Mouse (Mus musculus) Muller cell, postnatal 12 days (primary cell): ENCODE results near the gene Nab1.
"Not testable (repeated sequence)": the region's sequence is repeated elsewhere in the genome, so short reads cannot be mapped to it uniquely, and the experiment has no call there.

Experiments
- DNase-seq: peaks from one replicate; pipeline ENCODE4 v3.0.0-alpha.2; 2015; ENCODE audit errors: inconsistent ontology term

Gene Nab1

DNA sequence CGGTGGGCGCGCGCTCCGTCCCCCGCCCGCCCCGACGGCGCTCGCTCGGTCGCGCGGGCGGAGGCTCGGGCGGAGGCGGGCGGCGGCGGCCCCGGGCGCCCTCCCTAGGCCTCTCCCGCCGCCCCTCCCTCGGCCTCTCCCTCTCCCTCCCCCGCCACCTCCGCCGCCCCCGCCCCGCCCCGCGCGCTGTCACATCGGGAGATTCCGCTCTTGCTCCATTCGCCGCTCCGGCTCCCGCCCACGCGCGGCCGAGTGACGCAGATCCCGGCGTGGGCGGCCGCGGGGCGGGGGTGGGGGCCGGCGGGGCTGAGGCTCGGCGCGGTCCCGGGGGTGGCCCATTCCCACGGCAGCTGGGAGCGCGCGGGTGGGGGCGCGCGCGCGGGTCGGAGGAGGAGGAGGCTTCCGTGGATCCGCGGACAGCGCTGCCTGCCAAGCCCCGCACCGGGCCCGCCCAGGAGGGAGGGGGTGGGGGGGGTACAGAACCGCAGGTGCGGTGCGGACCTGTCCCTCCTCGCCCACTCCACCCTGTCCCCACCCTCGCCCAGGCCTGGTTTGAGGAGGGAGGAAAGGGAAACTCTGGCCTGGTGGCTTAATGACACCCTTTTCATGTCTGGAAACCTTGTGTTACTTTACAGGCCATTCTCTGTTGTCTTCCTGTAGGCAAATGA, at the start of gene Nab1:
TSS of gene Nab1 (minus strand) at position 366 of the 668 bp plus-strand sequence.
- peak; percentile 93 for DNase-seq

DNA sequence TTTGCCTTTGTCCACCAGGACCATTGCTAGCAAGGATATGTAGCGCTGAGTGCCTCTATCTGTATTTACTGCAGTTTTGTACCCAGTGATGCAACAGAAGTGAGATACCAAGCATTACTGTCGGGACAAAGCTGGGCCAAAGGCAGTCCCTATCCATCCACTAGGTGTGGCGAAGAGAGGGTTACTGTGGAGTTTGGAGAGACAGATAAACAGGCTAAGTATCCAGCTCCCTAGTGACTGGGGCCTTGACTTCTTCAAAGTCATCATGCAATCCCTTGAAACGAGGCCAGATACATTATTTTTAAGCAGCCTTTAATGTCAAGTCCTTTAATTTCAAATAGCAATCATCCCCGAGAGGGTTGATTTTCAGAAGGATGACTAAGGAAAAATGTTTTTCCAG, 47.0 kb upstream of the Nab1 start:
- DNase-seq = no peak

DNA sequence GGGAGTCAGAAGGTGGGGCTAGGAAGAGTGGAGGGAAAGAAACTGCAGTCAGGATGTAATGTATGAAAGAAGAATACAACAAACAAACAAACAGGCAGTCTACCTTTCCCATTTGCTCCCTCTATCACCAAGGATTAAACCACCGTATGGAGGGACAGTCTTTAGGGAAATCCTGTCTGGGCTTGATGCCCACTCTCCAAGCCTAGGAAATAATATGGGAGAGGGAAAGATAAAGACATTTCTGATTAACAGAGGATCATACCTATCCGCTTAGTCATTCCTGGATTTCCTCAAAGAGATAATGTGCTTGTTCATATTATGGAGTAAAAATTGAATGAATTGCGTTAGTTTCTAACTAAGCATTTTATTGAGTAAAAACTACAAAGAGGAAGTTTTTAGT, 46.3 kb upstream of the Nab1 start:
- DNase-seq = no peak

DNA sequence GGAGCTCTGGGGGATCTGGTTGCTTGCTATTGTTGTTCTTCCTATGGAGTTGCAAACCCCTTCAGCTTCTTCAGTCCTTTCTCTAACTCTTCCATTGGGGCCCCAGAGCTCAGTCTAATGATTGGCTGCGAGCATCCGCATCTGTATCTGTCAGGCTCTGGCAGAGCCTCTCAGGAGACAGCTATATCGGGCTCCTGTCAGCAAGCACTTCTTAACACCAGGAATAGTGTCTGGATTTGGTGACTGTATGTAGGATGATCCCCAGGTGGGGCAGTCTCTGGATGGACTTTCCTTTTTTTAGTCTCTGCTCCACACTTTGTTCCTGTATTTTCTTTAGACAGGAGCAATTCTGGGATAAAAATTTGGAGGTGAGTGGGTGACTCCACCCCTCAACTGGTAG, 39.6 kb upstream of the Nab1 start:
- DNase-seq = not testable (repeated sequence)

DNA sequence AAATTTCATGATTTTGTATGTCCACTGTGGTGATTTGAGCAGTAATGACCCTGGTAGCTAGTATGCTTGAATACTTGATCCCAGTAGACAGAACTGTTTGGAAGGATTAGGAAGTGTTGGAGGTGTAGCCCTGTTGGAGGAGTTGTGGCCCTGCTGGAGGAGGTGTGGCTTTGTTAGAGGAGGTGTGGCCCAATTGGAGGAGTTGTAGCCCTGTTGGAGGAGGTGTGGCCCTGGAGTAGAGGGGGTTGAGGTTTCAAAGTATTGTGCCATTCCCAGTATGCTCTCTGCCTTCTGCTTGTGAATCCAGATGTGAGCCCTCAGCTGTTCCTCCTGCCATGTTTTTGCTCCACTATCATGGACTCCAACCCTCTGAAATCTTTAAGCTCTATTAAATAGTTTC, 29.5 kb upstream of the Nab1 start:
- no peak for DNase-seq

DNA sequence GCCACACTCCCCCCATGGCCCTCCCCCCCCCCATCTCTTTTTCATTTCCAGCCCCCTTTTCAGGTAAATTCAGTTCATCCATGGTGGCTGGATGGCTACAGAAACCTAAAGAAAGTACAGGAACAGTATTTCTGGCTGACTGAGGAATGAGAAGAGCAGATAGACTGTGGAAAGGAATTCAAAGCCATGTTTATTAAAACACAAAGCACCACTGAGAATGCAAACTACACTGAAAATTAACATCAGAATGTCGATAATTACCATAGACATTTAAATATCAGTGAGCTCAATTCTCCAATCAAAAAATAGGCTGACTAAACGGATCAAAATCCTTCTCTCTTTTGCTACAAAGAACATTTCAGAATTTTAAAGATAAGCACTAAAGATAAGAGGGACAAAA, 27.2 kb upstream of the Nab1 start:
- no peak for DNase-seq

DNA sequence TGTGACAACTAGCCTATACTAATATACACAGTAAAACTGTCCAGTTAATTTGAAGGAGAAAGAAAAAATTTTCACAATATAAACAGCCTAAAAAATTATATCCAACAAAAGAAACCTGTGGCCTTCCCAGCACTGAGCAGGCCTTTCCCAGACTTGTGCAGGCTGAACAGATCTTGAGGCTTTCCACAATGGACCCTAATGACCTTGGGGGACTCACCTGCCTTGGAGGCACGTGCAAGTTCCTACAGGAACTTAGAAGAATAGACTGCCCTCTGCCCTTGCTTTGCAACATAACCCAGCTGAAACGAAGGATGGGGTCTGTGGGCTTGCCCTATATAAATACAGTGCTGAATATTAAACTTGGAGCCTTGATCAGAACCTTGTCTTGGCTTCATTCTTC, 26.8 kb upstream of the Nab1 start:
- DNase-seq = no peak

DNA sequence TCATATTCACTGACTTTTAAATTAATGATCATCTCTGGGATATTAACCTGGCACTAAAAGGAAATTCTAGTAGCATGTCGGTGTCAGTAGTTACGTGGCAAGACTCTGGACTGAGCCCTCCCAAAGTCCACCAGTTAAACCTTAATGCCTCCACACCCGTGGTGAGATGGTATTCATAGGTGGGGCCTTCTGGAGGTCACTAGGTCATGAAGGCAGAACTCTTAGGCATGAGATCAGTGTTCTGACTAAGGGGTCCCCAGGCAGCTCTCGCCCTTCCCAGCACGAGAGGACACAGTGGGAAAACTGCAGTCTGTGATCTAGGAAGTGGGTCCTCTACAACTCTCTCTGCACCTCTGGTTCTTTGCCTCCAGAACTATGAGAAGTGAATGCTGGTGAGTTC, 24.2 kb upstream of the Nab1 start:
- DNase-seq = no peak

DNA sequence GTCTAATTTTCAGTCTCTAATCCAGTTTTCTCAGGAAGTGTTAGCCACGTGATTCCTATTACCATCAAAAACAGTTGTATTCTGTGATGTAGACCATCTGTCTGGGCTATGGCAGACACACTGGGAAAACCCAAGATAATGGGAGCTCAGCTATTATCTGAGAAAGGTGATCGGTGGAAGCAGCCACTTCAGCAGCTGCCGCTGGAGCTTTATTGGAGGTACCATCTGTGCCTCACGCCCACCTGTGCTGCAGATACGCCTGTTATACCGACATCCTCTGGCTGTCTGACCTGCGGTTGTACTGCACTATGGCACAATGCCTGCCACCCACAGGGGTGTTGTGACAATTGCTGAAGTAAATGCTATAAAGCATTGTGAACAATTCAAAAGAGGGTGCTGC, 23.7 kb upstream of the Nab1 start:
- no peak for DNase-seq

DNA sequence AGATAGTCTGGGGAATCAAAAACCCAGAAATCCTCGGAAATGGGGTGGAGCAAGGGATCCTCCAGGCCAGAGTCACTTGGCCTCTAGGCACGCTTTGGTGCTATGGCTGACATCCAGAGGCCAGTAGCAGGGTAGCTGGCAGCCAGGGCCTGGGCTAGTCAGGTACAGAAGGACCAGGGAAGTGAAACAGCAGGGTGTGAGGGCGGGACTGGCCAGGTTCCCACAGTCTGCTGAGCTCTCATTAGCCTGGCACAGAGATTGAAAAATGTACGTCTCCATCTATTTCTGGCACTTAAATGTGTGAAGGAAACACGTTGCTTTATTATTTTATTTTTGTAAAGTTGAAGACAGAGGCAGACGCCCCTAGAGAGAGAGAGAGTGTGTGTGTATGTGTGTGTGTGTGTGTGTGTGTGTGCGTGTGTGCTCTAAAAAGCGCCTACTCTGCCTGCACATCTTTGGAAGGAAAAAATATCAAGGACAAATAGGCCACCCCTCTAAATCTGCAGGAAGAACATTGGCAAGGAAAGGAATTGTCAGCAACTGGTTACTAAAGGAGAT, 21.0 kb upstream of the Nab1 start:
- no peak for DNase-seq

DNA sequence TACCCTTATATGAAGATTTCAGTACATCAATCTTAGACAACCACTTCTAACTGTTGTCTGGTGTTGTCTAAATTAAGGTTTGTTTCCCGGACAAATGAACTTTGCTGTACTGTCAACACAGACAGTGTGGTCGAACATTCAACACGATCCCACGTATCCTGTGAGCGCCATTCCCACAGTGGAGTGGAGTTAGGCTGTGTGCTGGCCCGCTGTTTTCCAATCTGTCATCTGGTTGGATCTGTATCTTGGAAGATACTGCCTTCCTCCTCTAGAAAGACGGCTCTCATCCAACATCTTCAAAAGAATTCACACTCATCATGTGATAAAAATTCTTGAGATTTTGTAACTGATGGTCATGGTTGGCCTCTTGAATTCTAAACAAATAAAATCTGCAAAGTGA, 19.7 kb upstream of the Nab1 start:
- no peak for DNase-seq

DNA sequence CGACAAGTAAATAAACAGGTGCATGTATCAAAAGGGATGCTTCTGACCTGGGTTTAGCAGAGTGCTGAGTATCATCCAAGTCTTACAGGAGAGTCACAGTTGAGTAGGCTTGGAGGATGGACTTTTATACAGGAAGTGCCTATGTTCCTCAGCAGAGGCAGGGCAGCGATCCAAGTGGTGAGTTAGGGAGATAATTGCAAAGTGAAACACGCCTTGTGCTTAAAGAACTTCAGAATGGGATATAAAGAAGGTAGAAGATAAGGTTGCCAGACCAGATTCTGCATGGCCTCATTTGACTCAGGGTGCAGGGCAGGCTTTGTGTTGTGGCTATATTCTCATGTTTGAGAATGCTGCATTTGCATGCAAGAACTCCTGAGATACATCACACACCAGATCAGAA, 14.8 kb upstream of the Nab1 start:
- no peak for DNase-seq

DNA sequence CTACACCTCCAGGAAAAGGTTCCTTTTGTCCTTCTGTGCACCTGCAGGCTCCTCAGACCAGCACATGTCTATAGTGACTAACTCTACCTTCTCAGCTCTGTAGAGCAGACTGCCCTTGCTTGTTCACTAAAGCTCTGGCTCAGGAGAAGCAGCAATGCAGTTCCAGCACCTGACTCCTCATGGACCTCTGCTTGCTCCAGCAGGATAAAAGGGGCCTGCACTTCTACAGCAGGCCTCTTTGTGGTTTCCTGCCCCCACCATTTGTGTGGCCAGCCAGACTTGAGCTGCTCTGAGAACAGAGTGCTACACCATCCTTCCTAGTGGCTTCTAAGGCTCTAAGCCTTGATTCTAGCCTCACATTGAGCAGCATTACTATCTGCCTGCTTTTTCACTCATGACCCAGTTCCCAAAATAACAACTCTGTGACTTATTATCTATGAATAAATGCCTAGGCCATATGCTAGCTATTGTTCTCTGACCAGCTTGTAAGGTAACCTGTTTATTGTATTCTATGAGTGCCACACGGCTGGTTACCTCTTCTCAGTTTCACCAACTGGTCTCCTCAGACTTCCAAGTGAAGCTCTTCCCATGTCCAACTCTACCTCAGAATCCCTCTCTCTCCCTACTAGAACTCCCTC, 11.4 kb upstream of the Nab1 start:
- no peak for DNase-seq

DNA sequence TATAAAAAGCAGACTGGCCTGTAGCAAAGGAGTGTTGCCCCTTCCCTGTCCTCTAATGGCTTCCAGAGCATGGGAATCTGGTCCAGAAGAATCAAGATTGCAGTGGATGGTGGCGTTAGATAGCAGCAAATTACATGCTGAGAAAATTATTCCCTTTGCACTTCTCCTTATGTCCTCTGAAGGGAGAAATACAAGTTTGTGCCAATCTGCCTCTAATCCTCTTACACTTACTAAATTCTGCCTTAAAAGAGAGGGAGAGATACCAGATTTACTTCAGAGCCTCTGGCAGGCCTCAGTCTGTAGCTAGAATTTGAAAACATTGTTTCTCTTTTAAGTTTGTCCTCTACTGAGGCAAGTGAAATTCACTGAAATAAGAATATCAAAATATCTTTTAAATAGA, 5.7 kb upstream of the Nab1 start:
- DNase-seq = no peak

DNA sequence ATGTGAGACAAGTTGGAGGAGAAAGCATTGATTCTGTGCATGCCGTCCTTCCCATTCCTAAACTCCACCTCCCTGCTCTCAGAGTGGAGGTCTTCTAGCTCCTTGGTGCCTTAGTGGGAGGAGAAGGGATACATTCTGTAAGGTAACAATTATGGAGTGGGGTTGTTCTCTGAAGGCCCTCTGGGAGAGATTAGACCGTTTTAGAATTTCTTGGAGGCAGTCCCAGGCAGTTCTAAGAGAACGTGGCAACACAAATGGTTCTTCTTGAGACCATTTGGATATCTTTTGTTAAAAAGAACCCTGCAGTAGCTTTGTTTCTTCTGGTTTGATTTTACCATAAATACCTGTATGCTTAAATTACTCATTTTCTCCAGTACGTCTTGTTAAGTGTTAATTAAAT, 1.8 kb upstream of the Nab1 start:
- DNase-seq = no peak

DNA sequence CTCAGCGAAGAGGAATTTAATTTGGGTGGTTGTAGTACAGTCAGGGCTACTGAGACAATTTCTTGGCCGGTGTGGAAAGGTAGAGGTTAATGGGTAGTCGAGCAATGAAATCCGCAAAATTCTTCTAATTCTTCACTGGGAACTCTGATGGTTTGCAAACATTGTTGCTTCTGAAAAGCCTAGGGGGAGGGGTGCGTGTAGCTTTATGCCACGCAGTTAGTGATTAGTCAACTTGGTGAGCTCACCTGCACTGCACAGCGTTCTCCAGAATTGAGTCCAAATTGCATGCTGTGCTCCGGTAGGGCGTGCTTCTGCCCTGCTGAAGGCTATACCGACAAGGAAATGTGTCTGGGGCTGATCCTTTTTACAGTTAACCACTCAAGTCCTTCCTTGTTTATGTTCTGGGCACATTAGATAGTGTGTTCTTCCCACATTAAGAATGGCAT, 1.2 kb upstream of the Nab1 start:
- DNase-seq = peak; percentile 67

DNA sequence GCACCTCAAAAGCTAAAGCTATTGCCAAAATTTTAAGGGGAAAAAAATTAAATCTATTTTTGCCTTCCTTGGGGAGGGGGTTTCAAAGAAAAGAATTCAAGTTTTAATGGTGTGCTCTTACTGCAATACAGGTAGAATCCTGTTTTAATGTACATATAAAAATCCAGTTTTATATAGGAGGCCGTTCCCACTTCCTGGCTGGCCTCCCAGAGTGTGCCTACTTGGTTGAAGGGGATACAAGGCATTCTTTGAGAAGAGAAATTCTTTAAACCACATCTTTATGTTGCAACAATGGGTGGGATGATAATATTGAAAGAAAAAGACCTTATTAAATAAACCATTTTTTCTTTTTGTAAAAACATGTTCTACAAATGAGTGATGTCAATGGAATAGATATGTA, 611 bp upstream of the Nab1 start:
- no peak for DNase-seq

DNA sequence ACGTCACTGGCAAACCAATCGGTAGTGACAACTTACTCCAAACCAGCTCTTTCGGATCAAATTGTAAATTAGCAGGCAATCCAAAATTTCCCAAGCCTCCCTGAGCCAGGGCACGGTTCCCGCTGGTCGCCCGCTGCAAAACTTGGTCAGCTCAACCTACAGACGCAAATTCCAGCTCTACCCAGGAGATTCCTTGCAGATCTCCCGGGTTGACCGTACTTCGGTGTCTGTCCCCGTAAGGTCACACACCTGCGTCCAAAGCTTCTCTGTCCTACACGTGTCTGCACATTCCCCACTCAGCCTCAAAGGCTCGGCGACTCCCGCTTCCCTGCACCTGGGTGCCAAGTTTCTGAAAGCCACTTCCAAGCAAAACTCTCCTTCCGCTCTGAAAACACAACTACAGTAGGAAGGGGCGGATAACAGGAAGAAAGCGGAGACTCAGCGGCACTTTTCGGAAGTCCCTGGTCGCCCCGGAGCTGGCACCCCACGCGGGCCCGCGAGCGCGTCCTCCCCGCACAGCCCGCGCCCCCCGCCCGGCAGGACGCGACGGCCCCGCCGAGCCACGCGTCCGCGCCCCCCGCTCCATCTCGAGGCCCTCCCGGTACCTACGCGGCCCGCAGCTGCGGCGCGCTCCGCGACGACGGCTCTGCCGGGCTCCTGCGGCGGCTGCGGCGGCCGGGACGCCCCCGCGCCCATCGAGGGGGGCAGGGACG, 722 bp downstream of the Nab1 start:
- peak; percentile 60 for DNase-seq

DNA sequence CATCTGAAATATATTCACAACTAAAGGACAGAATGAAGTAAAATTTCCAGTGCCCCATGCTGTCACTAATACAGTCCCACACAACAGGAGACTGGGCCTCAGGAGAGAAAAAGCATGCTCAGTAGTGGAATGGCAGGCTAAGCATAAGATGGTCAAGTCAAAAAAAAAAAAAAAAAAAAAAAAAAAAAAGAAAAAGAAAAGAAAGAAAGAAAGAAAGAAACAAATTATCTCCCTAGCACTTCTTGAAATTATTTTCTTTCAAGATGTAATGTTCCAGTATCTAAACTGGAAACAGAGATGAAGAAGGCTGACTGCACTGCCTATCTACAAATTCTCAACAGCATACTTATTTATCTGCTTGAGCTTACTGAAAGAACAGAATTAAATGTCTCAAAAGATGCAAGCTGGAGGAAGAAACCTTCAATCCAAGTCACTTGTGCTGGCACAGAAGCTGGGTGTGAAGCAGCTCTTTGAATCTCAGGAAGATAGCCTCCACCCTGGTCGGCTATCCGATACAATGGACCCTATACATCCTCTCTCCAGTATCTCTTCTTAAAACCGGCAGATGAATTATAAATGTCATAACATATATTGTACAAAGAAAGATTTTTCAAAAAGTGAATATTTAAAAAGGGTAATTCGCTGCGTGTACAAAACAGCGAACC, 1.6 kb downstream of the Nab1 start:
- DNase-seq = no peak

DNA sequence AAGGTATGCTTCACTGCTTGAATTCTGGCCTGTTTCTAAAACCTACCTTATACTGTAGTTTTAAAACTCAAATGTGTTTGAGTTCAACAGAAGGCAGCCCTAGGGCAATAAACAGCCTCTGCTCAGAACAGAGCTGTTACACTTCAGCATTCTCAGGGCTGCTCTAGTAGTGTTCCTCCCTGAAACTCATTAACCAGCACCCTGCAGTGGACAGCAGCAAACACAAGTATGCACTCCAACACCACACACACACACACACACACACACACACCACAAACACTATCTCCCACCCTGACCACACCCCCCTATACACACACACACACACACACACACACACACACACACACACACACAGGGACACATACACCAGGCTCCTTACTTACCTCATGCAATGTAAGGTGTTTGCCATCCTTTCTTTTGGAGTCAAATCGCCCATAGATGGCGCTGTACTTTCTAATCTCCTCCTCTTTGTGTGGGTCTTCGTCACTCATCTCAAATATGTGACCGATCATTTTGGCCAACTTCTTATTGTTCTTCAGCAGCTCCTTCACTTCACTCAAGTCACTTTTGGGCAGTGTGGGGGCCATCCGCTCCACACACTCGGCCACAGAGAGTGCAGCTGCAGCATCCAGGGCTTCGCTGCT, 10.8 kb downstream of the Nab1 start:
- DNase-seq = no peak

DNA sequence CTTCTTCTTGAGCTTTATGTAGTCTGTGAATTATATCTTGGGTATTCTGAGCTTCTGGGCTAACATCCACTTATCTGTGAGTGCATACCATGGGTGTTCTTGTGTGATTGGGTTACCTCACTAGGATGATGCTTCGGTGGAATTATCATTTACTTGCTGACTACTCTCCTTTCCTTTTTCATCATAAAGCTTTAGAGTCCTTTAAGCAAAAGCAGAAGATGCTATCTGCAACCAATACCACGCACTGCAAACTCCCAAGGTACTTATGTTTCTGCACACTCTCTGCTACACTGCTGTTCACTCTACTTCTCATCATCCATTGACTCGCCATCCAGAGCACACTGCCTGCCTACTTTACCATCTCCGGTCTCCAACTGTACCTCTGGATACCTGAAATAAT, 15.5 kb downstream of the Nab1 start:
- DNase-seq = no peak

DNA sequence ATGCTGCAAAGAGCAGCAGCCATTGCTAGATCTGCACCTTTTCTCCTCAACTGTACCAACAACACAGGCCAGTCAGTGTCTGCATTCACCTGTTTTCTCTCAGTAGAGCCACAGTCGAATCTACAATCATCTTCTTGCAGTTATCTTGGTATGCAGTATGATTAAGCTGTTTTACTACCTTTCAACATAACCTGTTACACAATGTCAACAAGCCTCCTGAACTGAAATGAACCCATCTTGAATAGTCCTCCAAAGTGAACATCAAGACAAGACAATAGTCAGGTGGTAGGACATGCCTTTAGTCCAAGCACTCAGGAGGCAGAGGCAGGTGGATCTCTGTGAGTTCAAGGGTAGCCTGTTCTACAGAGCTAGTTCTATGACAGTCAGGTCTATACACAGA, 26.2 kb downstream of the Nab1 start:
- no peak for DNase-seq
